Mouse (Mus musculus) duodenum, adult 2 months (tissue): ENCODE measurements around the gene Lpgat1. TPM values are rescaled to one million over a fixed set of nuclear protein-coding genes. Genes with fewer than 3 reads are reported as not detected.

Experiments
- polyA plus RNA-seq: library from polyadenylated mRNA; depleted of rRNA; stranded (reverse); fragments of >200 nt; gene quantifications from 2 replicates; pipeline ENCODE4 v1.2.3, GENCODE M21; 2012; ENCODE audit warnings: low replicate concordance; rRNA removed

Lpgat1 gene
- polyA plus RNA-seq, result 13.9 and 16.1 TPM in 2 replicates

GRCm38 (mm10) chr1:191717601-191718498, at the start of gene Lpgat1:
Gene Lpgat1 (plus strand): TSS chr1:191717834.

GRCm38 (mm10) chr1:191821326-191822091, 103.9 kb downstream of the Lpgat1 start, which contains the start of gene Nek2:
Gene Nek2 (plus strand): TSS chr1:191821444.

Other genes starting within 250 kb of the Lpgat1 start
- gene Dtl, start 142.3 kb upstream of the Lpgat1 start, polyA plus RNA-seq, result 0.40 and 1.1 TPM in 2 replicates
- gene Ints7, start 142.2 kb upstream of the Lpgat1 start, polyA plus RNA-seq, result 7.1 and 10.1 TPM in 2 replicates
- gene Nek2, start 103.6 kb downstream of the Lpgat1 start, polyA plus RNA-seq, result 2.6 and 3.2 TPM in 2 replicates
- gene Slc30a1, start 188.9 kb downstream of the Lpgat1 start, polyA plus RNA-seq, result 15.0 and 16.4 TPM in 2 replicates